Mouse (Mus musculus) cerebellum, adult 2 months (tissue): ENCODE results near the gene Fry.

ENCODE experiments used
- CTCF ChIP-seq: fragments of 200-500 bp; IDR thresholded peaks from 2 replicates; pipeline ENCODE4 v1.5.1; 2011; ENCODE audit warnings: low read depth, mild to moderate bottlenecking, control low read depth, low read length, moderate library complexity, borderline replicate concordance; ENCODE audit not compliant: insufficient read depth
- POLR2A ChIP-seq: fragments of 200-500 bp; IDR thresholded peaks from 2 replicates; pipeline ENCODE4 v1.6.1; 2011; ENCODE audit warnings: low read length, control low read depth, borderline replicate concordance; ENCODE audit not compliant: insufficient read depth

DNA sequence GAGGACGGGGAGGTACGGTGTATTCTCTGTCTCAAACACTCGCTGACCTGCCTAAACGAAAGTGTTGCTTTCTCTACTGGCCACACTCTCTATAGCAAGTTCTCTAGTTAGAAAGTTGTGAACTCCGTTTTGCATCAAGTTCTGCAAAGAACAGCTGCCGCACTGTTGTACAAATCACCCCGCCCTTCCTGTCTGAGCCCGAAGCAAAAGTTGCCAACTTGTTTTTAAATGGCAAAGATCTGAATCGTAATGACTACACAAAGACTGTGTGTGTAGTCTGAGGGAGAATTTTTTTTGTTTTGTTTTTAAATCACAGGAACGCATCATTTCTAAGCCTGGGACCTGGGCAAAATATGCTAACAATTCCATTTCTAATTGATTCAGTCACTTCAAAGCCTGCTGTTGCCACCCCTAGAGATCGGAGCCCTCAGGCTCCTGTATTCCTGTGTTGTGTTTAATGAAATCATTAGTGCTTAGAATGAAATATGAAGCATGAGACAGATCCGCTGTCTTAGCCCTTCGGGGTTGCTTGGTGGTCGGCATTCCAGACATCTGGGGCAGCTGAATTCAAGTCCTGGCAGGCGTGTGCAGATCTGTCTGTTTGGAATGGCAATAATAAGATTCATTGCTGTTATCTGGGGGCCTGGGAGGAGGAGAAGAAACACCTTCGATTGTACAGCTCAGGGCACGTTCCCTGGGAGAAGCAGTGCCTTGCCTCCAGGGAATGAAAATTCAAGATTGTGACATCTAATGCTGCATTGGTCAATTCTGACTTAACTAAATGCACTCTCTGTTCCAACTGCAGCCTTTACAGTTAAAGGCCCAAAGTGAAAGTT is 339.7 kb downstream of the Fry start:
- no peak for TF ChIP-seq CTCF
- no peak for TF ChIP-seq POLR2A
